Mouse (Mus musculus) heart, postnatal 25 days (tissue): ENCODE data around the gene Acap1. TPM values are rescaled to one million over a fixed set of nuclear protein-coding genes. Genes with fewer than 3 reads are reported as not detected.

Source experiments
- microRNA-seq: library from miRNA; unstranded; fragments of <30 nt; microRNA quantifications from one replicate; pipeline ENCODE4 v1.2.0, GENCODE M21; 2022
- total RNA-seq, 2 experiments: library from RNA; stranded (reverse); gene quantifications; 2 replicates each; pipeline ENCODE4 v1.2.3; 2021

Acap1 gene
- total RNA-seq, 2 experiments from 2014 or later: 0.88 to 1.1 TPM

Small RNAs within 50 kb of the gene (microRNA-seq; reads per million reads assigned to microRNA genes)
- not detected for gene Mir6924

Other genes starting within 250 kb of the Acap1 start
- gene Sox15, start 240.2 kb downstream of the Acap1 start, total RNA-seq: not detected
- 10 to 100 TPM; 15.2 to 16.5 TPM for gene Mpdu1, start 232.9 kb downstream of the Acap1 start, total RNA-seq
- 1 to 10 TPM; 7.1 to 7.7 TPM for gene Cd68, start 229.4 kb downstream of the Acap1 start, total RNA-seq
- gene Eif4a1, start 223.1 kb downstream of the Acap1 start, total RNA-seq: 100 to 1,000 TPM; 201 to 206 TPM
- gene Senp3, start 213.5 kb downstream of the Acap1 start, total RNA-seq: 10 to 100 TPM; 31.7 to 33.5 TPM
- gene Tnfsf13, start 209.8 kb downstream of the Acap1 start, total RNA-seq: 1 to 10 TPM; 1.6 to 2.1 TPM
- gene Tnfsf12, start 199.7 kb downstream of the Acap1 start, total RNA-seq: 10 to 100 TPM; 14.5 to 16.4 TPM
- 1 to 10 TPM; 3.2 to 4.5 TPM for gene Tnfsfm13, start 199.4 kb downstream of the Acap1 start, total RNA-seq
- 10 to 100 TPM; 28.6 to 30.4 TPM for gene Polr2a, start 136.9 kb downstream of the Acap1 start, total RNA-seq
- gene Slc35g3, start 133.6 kb downstream of the Acap1 start, total RNA-seq: not detected
- gene Zbtb4, start 129.6 kb downstream of the Acap1 start, total RNA-seq: 10 to 100 TPM; 33.3 to 39.6 TPM
- 1 to 10 TPM; 4.8 to 5.0 TPM for gene Chrnb1, start 99.6 kb downstream of the Acap1 start, total RNA-seq
- gene Fgf11, start 93.7 kb downstream of the Acap1 start, total RNA-seq: 1 to 10 TPM; 2.2 to 2.4 TPM
- gene Tmem102, start 89.9 kb downstream of the Acap1 start, total RNA-seq: under 1 TPM; 0.26 to 0.45 TPM
- gene Gm39566, start 80.2 kb downstream of the Acap1 start, total RNA-seq: not detected
- not detected for gene Spem2, start 77.1 kb downstream of the Acap1 start, total RNA-seq
- gene Spem1, start 73.4 kb downstream of the Acap1 start, total RNA-seq: not detected
- 1 to 10 TPM; 4.4 to 5.4 TPM for gene Nlgn2, start 57.8 kb downstream of the Acap1 start, total RNA-seq
- gene Tmem256, start 57.0 kb downstream of the Acap1 start, total RNA-seq: 100 to 1,000 TPM; 186 to 199 TPM
- gene Plscr3, start 49.2 kb downstream of the Acap1 start, total RNA-seq: 10 to 100 TPM; 24.4 to 24.9 TPM
- under 1 TPM in 1 of 2 experiments, not detected in 1; 0.14 TPM for gene Tnk1, start 36.8 kb downstream of the Acap1 start, total RNA-seq
- not detected for gene Tmem95, start 17.5 kb downstream of the Acap1 start, total RNA-seq
- 1 to 10 TPM; 2.5 to 3.5 TPM for gene Kctd11, start 14.1 kb downstream of the Acap1 start, total RNA-seq
- under 1 TPM; 0.17 to 0.23 TPM for gene 2810408A11Rik, start 5.4 kb upstream of the Acap1 start, total RNA-seq
- gene Neurl4, start 5.5 kb upstream of the Acap1 start, total RNA-seq: 10 to 100 TPM; 44.9 to 46.0 TPM
- gene Gps2, start 18.3 kb upstream of the Acap1 start, total RNA-seq: 10 to 100 TPM; 24.1 to 26.7 TPM
- 100 to 1,000 TPM; 427 TPM for gene Eif5a, start 26.4 kb upstream of the Acap1 start, total RNA-seq
- 10 to 100 TPM; 18.8 to 23.4 TPM for gene Ybx2, start 40.3 kb upstream of the Acap1 start, total RNA-seq
- 100 to 1,000 TPM; 325 to 365 TPM for gene Slc2a4, start 52.6 kb upstream of the Acap1 start, total RNA-seq
- gene Cldn7, start 69.2 kb upstream of the Acap1 start, total RNA-seq: not detected
- 100 to 1,000 TPM; 149 to 180 TPM for gene Ctdnep1, start 85.6 kb upstream of the Acap1 start, total RNA-seq
- 10 to 100 TPM; 48.3 to 51.5 TPM for gene Elp5, start 87.0 kb upstream of the Acap1 start, total RNA-seq
- gene Gabarap, start 95.6 kb upstream of the Acap1 start, total RNA-seq: 100 to 1,000 TPM; 274 to 291 TPM
- 10 to 100 TPM; 22.6 to 25.3 TPM for gene Phf23, start 100.2 kb upstream of the Acap1 start, total RNA-seq
- gene Dvl2, start 105.1 kb upstream of the Acap1 start, total RNA-seq: 1 to 10 TPM; 3.9 to 5.2 TPM
- gene Acadvl, start 119.9 kb upstream of the Acap1 start, total RNA-seq: 1,000 to 10,000 TPM; 1,206 to 1,290 TPM
- 1 to 10 TPM; 6.6 to 8.1 TPM for gene Dlg4, start 121.4 kb upstream of the Acap1 start, total RNA-seq
- not detected for gene Asgr1, start 158.5 kb upstream of the Acap1 start, total RNA-seq
- not detected for gene Asgr2, start 197.1 kb upstream of the Acap1 start, total RNA-seq
- 1 to 10 TPM; 4.3 to 4.4 TPM for gene Mgl2, start 234.8 kb upstream of the Acap1 start, total RNA-seq